Mouse (Mus musculus): Measurements from ENCODE around the gene Cdk4. TPM values are rescaled to one million over a fixed set of nuclear protein-coding genes. Genes with fewer than 3 reads are reported as not detected.
"Not testable (repeated sequence)": the region's sequence is repeated elsewhere in the genome, so short reads cannot be mapped to it uniquely, and the experiment has no call there.

The Cdk4 gene
- polyA plus RNA-seq, 1 experiment from 2014 or later, result 1,139 TPM

- H3K36me3 ChIP-seq, result peaks cover 33% of the 10 kb centered on the region
- WGBS, result under 1% methylated on average over 56 of the region's 92 CpGs
- H3K27me3 ChIP-seq, result no peaks in the 10 kb centered on the region
- H3K4me3 ChIP-seq, result peak overlapping the region; percentile 90
- no peak; the same call in 1 of the 2 replicates for ATAC-seq (ENCODE audit: low read depth)
- H3K9ac ChIP-seq, result peak overlapping the region; percentile 99
- peaks cover 69% of the 10 kb centered on the region for H3K4me1 ChIP-seq (replicated peaks)
- no peaks in the 10 kb centered on the region for H3K9me3 ChIP-seq
- peak overlapping the region; percentile 87 for H3K4me2 ChIP-seq
- H3K27ac ChIP-seq (replicated peaks), result peak overlapping the region; percentile 98
These were observed 4.0 kb upstream of the Cdk4 start for GRCm38 (mm10) chr10:127059174-127059967.

- Histone ChIP-seq H3K4me2 (peak within 1 kb of the TSS; percentile 87), H3K27me3 (no peaks in the 10 kb centered on the region), H3K4me1 (replicated peaks) (peaks cover 69% of the 10 kb centered on the region), H3K4me3 (peak within 1 kb of the TSS; percentile 90), H3K9me3 (no peaks in the 10 kb centered on the region), H3K36me3 (peaks cover 31% of the 10 kb centered on the region), H3K27ac (replicated peaks) (peak within 1 kb of the TSS; percentile 98), H3K9ac (peak within 1 kb of the TSS; percentile 99)
- peak; percentile 37 for ATAC-seq (ENCODE audit: low read depth)
- WGBS, result under 1% methylated on average over 27 of the region's 72 CpGs
These were observed 3.1 kb upstream of the Cdk4 start, which contains the start of gene March9 for GRCm38 (mm10) chr10:127059968-127060916. Gene March9 (minus strand): TSS chr10:127060184.

GRCm38 (mm10) chr10:127061085-127061484 is 2.2 kb upstream of the Cdk4 start:
- H3K4me1 ChIP-seq (replicated peaks), result peaks cover 69% of the 10 kb centered on the region
- H3K9ac ChIP-seq, result peak overlapping the region; percentile 99
- ATAC-seq (ENCODE audit: low read depth), result no peak
- H3K4me2 ChIP-seq, result peak overlapping the region; percentile 87
- no peaks in the 10 kb centered on the region for H3K27me3 ChIP-seq
- peaks cover 31% of the 10 kb centered on the region for H3K36me3 ChIP-seq
- peak overlapping the region; percentile 98 for H3K27ac ChIP-seq (replicated peaks)
- 24% methylated on average over 5 of the region's 5 CpGs for WGBS
- H3K4me3 ChIP-seq, result peak overlapping the region; percentile 90
- no peaks in the 10 kb centered on the region for H3K9me3 ChIP-seq

GRCm38 (mm10) chr10:127061513-127061912 is 1.8 kb upstream of the Cdk4 start:
- H3K4me3 ChIP-seq, result peak overlapping the region; percentile 90
- H3K9me3 ChIP-seq, result no peaks in the 10 kb centered on the region
- WGBS, result 77% methylated on average over 2 of the region's 2 CpGs
- peak overlapping the region; percentile 87 for H3K4me2 ChIP-seq
- no peaks in the 10 kb centered on the region for H3K27me3 ChIP-seq
- H3K27ac ChIP-seq (replicated peaks), result peak overlapping the region; percentile 98
- H3K4me1 ChIP-seq (replicated peaks), result peaks cover 68% of the 10 kb centered on the region
- H3K36me3 ChIP-seq, result peaks cover 31% of the 10 kb centered on the region
- ATAC-seq (ENCODE audit: low read depth), result no peak
- H3K9ac ChIP-seq, result peak overlapping the region; percentile 99

GRCm38 (mm10) chr10:127062101-127062500 is 1.2 kb upstream of the Cdk4 start:
- H3K9ac ChIP-seq; H3K4me3 ChIP-seq; H3K9me3 ChIP-seq; H3K27me3 ChIP-seq; ATAC-seq (ENCODE audit: low read depth); H3K27ac ChIP-seq (replicated peaks); H3K4me2 ChIP-seq: not testable (repeated sequence)
- Histone ChIP-seq H3K4me1 (replicated peaks) (peaks cover 71% of the 10 kb centered on the region), H3K36me3 (peaks cover 31% of the 10 kb centered on the region)
- WGBS, result 91% methylated on average over 4 of the region's 4 CpGs

GRCm38 (mm10) chr10:127062503-127062902 is 831 bp upstream of the Cdk4 start:
- no peak overlapping the region for H3K9ac ChIP-seq
- no peaks in the 10 kb centered on the region for H3K9me3 ChIP-seq
- H3K27me3 ChIP-seq, result no peaks in the 10 kb centered on the region
- 86% methylated on average over 5 of the region's 5 CpGs for WGBS
- peak overlapping the region; percentile 79 for H3K27ac ChIP-seq (replicated peaks)
- H3K4me1 ChIP-seq (replicated peaks), result peaks cover 70% of the 10 kb centered on the region
- H3K36me3 ChIP-seq, result peaks cover 31% of the 10 kb centered on the region
- peak overlapping the region; percentile 47; the same call in 1 of the 2 replicates for H3K4me2 ChIP-seq
- no peak for ATAC-seq (ENCODE audit: low read depth)
- H3K4me3 ChIP-seq, result no peak overlapping the region

GRCm38 (mm10) chr10:127063913-127064870 is 858 bp downstream of the Cdk4 start:
- Histone ChIP-seq H3K27ac (replicated peaks) (peak overlapping the region; percentile 91), H3K4me2 (peak overlapping the region; percentile 82), H3K27me3 (no peaks in the 10 kb centered on the region), H3K9ac (peak overlapping the region; percentile 99), H3K4me3 (peak overlapping the region; percentile 89), H3K36me3 (peaks cover 41% of the 10 kb centered on the region), H3K4me1 (replicated peaks) (peaks cover 69% of the 10 kb centered on the region), H3K9me3 (no peaks in the 10 kb centered on the region)
- peak; percentile 1; the same call in 1 of the 2 replicates for ATAC-seq (ENCODE audit: low read depth)
- 13% methylated on average over 37 of the region's 37 CpGs for WGBS

GRCm38 (mm10) chr10:127065981-127066380 is 2.6 kb downstream of the Cdk4 start:
- H3K4me3 ChIP-seq, result 0 out of 2 replicates have a peak overlapping the region, but pooled peaks have one; percentile 16
- 91% methylated on average over 9 of the region's 9 CpGs for WGBS

GRCm38 (mm10) chr10:127066519-127067018 is 3.2 kb downstream of the Cdk4 start:
- Histone ChIP-seq H3K27ac (replicated peaks) (0 out of 2 replicates have a peak overlapping the region, but pooled peaks have one; percentile 9), H3K4me3 (peak overlapping the region; percentile 16), H3K9me3 (no peaks in the 10 kb centered on the region), H3K4me2 (no peak overlapping the region; the same call in 1 of the 2 replicates), H3K9ac (no peak overlapping the region), H3K27me3 (no peaks in the 10 kb centered on the region), H3K36me3 (peaks cover 41% of the 10 kb centered on the region), H3K4me1 (replicated peaks) (peaks cover 66% of the 10 kb centered on the region)
- 88% methylated on average over 14 of the region's 14 CpGs for WGBS
- no peak for ATAC-seq (ENCODE audit: low read depth)

More at GRCm38 (mm10) chr10:127065981-127066380, 2.6 kb downstream of the Cdk4 start:
- H3K4me2 ChIP-seq, result no peak overlapping the region; the same call in 1 of the 2 replicates
- H3K9ac ChIP-seq, result no peak overlapping the region
- ATAC-seq (ENCODE audit: low read depth), result no peak
- no peaks in the 10 kb centered on the region for H3K27me3 ChIP-seq
- H3K4me1 ChIP-seq (replicated peaks), result peaks cover 66% of the 10 kb centered on the region
- H3K27ac ChIP-seq (replicated peaks), result no peak overlapping the region
- H3K9me3 ChIP-seq, result no peaks in the 10 kb centered on the region
- peaks cover 41% of the 10 kb centered on the region for H3K36me3 ChIP-seq

GRCm38 (mm10) chr10:127068360-127069038 is 5.2 kb downstream of the Cdk4 start:
- Histone ChIP-seq H3K4me1 (replicated peaks) (peaks cover 56% of the 10 kb centered on the region), H3K27ac (replicated peaks) (peak overlapping the region; percentile 94), H3K4me2 (peak overlapping the region; percentile 93), H3K36me3 (peaks cover 41% of the 10 kb centered on the region), H3K4me3 (peak overlapping the region; percentile 65), H3K9ac (peak overlapping the region; percentile 77), H3K9me3 (no peaks in the 10 kb centered on the region), H3K27me3 (no peaks in the 10 kb centered on the region)
- WGBS, result 83% methylated on average over 9 of the region's 9 CpGs
- ATAC-seq (ENCODE audit: low read depth), result no peak
